Mouse (Mus musculus) cerebral cortex, adult 2 months (tissue): ENCODE results near the gene Cry2.

ENCODE experiments used
- WGBS: fragments of 180-500 bp; shearing (Covaris S2); methylation state at CpG from one replicate; pipeline ENCODE4 v1.1.7; 2018; 5-methylcytosine and 5-hydroxymethylcytosine counted together

The Cry2 gene

DNA sequence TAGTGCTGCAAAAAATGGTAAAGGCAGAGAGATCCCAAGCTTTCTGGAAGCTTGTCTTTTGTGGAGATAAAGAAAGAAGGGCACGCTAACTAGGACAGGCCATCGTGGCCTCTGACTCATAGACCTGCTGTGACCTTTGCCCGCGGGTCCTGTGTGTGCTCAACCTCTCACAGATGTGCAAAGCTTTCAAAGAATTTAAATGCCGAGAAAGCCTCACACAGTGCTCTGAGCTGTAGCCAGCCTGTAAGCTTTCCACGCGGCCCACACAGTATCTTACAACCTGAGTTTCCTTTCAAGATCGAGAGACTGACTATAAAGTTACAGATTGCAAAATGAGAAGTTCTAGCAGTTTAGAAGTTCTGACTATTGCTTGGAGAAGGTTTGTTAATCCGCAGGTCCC lies 12.0 kb upstream of the Cry2 start:
- 48% methylated on average over 9 of the region's 9 CpGs for WGBS

DNA sequence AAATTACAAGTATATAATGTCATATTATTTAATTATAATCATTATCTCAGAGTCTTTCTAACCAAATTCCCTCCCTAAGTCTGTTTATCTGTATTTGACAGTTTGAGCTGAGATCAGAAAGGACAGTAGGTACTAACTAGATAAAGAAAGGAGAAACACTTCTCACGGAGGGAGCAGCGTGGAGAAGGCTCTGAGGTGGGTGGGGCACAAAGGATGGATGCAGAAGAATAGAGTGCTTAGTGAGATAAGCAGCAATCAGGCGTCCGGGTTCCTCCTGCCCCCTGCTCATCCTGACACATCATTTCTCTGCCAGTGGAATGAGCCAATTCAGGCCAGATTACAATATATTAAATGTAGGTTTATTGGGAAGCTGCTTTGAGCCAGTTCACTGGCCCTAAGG lies 10.5 kb upstream of the Cry2 start:
- 51% methylated on average over 4 of the region's 4 CpGs for WGBS

DNA sequence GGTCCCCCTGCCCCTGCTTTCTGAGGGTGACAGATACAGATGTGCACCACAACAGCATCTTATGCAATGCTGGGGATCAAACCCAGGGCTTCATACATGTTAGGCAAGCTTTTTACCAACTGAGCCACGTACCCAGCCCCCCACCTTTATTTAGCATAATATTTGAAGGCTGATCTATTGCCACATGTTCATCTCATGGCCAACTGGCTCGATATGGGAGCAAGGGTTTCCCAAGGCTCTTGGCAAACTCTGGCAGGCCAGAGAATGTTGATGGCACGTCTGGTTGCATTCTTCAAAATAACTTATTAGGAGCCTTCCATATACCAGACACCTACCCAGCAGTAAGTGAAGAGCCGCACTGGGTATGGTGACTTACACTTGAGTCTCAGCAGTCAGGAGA lies 9.5 kb upstream of the Cry2 start:
- 85% methylated on average over 4 of the region's 4 CpGs for WGBS

DNA sequence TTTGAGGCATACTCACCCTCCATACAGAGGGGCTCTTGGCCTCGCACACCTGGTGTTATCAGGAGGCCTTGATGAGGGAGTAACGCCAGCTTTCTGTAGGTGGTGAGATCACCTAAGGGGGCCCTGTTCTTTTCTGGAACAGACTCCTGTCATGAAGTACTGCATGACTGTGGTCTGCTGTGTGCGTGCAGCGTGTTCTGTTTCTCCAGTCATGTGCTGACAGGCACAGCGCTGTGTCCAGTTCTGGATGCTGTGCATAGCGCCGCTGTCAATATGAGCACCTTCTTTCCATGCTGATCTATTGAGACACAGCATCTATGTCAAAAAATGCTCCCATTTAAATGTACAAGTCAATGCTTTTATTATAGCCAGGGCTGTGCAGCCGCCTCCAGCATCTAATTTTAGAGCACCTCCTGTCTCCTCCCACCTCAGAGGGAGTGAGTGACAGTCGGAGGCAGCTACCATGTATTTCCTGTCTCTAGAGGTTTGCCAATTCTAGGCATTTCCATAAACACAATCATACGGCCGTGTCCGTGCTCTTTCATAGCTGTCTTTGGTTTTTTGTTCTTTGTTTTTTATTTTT lies 8.7 kb upstream of the Cry2 start:
- WGBS = 41% methylated on average over 12 of the region's 12 CpGs

DNA sequence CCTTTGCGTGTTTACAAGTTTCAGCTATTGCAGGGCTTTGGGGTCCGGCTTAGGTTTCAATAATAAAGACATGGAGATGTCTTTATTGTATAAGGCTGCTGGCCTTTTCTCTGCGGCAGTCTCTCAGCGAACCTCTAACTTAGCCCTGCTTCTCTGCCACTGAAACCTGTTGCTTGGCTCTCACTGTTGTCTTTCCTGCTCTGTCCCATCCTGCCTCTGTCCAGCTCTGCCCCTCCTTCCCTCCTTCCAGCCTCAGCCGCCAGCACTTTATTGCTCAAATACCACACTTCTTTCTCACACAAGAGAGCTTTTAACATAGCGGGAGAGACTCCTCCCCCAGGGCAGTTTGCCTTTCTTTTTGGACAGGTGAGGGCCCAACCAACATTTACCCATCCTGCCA lies 6.6 kb upstream of the Cry2 start:
- WGBS = 77% methylated on average over 6 of the region's 6 CpGs

DNA sequence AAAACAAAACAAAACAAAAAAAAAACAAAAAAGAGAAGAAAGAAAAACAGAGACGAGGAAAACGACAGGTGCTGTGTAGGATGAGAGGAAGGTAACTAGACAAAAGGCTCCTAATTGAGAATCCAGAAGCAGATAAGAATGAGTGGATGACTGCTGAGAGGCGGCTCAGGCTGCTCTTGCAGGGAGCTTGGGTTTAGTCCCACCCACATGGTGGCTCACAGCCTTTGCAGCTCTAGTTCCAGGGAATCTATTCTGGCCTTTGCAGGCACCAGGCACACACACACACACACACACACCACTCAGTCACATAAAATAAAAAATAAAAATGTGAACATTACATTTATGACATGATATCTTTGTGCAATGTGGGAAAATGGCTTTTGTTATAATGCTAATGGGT lies 4.7 kb upstream of the Cry2 start:
- WGBS = 44% methylated on average over 3 of the region's 3 CpGs

DNA sequence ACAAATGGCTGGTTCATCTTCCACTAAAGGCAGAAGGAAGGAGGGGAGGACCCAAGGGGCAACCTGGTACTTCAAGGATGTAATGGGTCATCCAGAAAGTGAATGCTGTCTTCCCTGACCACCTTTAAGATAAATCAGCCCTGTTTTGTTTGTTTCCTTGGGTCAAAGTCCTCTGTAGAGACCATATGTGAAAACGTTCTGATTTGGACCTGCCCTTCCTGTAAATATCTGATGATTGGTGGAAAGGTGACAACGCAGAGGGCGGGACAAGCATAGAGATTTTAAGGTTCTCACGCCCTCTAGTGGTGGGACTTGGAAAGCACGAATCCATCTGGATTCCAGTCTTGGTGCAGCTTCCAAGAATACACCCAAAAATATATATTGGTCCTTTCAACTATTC lies 4.0 kb upstream of the Cry2 start:
- 1% methylated on average over 5 of the region's 5 CpGs for WGBS

DNA sequence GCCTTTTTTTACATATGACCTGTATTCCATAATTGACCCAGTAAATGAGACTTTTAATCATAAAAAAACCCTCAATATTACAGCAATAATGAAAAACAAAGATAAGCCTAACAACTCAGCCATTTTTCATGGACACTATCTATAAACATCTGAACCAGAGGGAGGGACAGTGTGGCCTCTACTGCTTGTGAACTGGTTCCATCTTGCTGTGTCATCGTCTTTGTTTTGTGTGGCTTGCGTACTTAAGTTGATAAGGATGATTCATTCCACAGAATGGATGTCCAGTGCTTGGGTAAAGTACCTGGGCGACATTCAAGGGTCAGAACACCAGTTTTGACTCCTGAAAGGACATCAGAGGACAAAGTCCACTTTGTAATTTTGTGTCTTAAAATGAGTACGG lies 3.5 kb upstream of the Cry2 start:
- 62% methylated on average over 4 of the region's 4 CpGs for WGBS

DNA sequence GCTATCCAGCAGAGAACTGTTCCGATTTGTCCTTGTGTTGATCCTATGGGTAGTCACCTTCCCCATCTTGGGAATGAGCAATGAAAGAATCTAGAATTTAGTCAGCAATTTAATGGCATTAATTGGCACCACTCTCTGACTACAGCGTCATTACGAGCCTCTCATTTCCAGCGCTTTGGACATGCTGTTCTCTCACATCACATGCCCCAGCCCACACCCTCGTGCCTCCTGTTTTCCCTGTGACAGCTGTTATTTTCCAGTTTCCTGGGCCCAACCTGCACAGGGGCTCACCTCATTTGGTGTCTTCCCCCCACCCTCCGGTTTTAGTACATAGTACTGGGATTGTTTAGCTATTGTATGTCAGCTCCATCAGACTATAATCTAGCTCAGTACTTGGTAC lies 1.2 kb upstream of the Cry2 start:
- WGBS = 26% methylated on average over 6 of the region's 6 CpGs

DNA sequence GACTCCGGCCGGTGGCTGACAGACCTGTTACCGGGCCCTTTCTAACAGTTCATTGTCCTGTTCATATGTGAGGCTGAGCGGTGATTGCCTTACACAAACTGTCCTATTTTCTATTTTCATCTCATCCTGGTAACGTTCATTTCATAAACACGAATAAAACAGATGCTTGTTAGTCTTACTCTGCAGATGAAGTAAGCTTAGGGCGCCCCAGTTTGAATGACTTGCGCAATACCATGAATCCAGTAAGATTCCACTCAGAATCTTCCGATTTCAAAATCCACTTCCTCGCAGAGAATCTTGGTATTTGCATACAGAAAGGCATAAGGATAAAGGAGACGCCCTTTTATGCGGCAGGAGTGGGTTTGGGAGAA lies 517 bp upstream of the Cry2 start:
- 1% methylated on average over 12 of the region's 12 CpGs for WGBS

DNA sequence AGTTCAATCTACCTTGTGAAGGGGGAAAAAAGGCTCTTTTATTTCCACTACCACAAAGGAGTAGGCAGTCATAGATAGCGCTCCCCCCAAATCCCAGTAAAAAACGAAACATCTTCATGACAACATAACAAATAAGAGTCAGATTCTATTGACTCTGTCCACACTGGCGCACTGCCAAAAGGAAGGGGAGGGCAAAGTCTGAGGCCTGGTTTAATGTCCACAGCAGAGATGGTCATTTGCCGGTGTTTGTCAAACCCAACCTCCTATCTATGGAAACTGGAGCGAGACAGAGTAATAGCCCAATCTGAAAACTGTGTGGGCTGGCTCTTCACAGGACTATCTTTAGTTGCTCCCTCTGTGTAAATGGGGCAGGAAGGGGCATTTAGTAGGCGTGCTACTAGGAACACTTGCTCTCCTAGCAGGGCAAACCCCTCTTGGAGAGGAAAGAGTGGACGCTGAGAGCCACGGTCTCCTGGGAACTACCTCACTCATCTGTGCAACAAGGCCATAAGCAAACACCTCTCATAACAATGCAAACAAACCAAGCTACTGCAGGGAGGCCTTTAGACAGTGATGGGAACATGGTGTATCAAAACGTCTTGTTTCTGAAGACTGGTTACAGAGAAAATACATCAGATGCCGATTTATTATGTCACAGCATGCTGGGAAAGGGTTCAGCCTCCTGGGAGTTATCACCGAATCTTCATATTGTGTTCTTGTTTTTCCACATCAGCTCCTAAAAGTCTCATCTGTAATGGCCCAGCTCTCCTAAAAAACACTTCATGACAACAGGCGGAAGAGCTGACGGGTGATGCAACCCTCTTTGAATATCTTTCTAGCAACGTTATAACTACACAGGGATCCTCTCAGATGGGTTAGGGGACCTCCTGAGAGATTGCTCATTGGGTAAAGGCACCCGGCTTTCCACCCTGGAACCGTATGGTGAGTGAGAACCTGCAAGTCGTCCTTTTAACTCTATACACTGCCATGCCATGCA lies 1.2 kb downstream of the Cry2 start:
- 14% methylated on average over 17 of the region's 17 CpGs for WGBS

DNA sequence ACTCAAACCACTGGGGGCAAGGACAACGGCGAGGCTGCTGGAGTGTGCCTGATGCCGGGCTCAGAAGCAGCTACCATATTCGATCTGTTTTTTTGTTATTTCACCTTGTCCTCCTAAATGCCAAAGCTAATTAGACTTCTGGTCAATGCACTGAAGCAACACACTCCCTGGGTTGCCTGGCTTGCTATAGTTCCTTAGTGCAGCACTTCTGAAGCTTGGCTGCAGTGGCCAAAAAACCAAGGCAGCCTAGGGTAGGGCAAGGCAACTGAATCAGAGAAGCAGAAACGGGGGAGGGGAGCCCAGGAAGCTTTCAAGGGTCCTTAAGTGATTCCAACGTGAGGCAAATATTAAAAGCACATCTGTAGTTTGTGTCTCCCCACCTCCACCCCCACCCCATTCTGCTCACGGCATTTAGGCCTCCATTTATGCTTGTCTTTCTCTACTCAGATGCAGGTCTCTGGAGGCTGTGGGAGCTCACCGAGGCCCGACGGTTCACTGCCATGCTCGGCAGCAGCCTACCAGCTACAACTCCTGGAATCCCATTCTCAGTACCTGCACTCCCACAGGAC lies 2.1 kb downstream of the Cry2 start:
- 15% methylated on average over 11 of the region's 11 CpGs for WGBS

DNA sequence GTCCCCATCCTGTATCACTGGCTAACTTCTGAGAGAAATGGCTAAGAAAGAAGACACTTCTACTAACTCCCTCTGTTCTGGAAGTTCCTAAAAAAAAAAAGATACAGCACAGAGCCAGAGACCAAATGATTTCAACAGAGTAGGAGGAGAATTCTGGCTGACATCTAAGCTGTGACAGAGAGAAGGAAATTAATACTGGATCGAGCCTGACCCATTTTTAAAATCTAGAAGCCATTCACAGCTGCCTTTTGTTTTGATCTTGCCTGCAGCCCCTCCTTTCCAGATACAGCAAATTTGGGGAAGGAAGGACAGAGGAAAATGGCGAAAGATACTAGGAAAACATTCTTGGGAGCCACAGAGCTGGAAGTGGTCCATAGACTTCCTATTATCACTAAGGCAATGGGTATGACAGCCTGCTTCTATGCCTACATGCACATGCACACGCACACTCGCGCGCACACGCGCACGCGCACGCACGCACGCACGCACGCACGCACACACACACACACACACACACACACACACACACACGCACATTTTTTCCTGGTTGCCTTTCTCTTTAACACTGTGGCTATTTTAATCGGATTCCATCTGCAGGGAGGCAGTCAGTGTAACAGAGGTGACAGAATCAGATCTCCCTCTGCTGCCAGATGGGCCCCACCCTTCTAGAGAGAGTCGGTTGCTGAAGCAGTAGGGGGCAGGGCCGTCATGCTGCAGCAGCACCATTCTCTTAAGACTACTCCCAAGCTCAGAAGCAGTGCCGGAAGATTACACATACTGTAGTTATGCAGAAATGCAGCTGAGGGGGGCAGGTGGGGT lies 2.9 kb downstream of the Cry2 start:
- WGBS = 25% methylated on average over 21 of the region's 21 CpGs

DNA sequence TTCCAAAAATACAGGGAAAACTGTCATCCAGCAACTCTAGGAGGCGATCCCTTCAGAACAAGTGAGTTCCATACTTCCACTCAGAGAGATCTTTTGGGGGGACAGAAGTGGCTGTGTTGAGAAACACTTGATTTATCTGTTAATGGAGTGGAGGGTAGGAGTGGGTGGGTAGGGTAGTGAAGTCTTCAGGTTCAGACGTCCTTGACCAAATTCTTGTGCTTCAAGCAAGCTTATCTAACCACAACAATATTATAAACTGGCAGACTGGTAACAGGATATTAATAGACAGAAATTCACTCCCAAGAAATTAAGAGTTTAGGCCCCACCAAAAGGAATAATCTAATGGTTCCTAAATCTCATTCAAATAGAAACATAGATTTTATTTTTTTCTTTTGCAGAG lies 3.8 kb downstream of the Cry2 start:
- 37% methylated on average over 2 of the region's 2 CpGs for WGBS

DNA sequence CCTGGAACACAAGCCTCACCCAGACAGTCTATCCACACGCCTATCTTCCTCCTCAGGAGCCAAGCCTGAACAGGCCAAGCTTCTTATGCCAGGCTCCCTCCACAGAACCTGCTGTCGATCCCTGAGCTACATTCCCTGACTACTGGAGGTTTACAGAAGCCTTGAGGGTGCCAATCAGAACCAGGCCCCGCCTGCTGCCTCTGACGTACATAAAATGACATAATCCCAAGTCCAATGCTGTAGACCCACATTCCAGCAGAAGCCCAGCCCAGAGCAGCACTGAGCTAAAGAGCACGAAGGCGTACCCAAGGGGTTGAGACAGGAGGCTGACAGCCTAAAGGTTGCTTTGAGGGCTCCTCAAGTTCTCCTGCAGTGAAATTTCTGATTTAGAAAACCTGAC lies 6.0 kb downstream of the Cry2 start:
- 21% methylated on average over 6 of the region's 6 CpGs for WGBS

DNA sequence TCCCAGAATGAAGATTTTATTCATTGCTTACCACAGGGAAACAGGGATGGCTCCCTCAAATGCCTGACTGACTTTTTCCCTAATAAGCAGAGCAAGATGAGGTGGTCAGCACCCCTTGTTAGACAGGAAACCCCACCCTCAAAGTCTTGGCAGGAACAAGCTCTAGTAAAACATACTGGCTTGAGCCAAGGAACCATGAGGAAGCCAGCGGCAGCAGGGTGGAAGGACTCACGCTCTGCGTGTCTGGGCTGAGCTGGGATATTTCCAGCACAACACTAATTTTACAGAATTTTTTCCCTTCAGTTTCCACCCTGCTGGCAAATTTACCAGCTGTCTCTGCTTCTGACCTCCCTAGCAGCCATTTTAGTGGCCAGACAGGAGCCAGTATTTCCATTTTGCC lies 7.4 kb downstream of the Cry2 start:
- WGBS = 16% methylated on average over 3 of the region's 3 CpGs

DNA sequence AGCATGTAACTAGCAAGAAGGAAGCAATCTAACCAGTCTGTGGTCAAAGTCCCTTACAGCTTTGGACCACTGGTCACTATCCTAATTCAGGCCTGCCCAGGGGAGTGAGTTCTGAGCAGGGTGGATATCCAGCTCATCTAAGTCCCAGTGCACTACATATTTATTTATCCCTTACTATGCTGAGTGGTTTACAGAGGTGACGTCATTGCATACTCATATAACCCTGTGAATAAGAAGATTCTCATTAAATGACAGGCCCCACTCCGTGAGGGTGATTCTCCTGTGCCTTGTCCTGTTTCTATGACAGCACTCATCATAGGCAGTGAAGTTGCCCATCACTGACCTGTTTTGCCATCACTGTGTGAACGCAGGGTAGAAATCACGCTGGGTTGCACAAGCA lies 8.5 kb downstream of the Cry2 start:
- 51% methylated on average over 4 of the region's 4 CpGs for WGBS

DNA sequence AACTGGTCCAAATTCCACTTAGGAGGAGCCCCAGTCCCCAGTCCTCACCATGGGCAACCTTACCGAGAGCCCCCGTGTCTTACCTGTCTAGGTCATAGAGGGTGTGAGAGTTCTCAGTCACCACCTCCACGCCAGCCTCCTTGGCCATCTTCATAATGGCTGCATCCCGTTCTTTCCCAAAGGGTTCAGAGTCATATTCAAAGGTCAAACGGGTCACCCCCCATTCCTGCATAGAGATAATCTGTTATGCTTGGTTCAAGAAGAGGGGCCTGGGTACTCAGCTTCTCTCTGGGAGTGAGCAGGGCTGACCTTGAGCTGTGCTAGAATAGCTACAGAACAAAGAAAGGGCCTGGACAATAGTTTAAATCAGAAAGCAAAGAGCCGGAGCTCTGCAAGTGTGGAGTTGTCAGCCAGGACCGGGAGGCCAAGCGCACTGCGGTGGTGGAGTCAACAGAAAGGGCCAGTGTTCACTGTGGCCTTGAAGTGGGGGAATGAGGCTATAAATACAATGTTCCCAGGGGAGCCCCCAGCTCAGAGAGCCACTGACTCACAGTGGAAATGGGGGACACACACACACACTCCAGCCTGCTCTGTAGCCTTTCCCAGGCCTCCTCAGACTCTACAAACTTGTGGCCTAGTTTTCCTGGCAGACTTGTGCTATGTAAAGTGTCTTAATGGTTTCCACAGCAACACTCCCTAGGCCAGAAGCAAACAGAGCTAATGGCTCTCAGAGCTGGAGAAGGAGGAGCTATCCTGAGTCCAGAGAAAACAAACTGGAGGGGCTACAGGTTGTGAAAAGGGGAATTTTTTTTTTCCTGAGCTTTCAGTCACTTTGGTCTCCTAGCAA lies 9.2 kb downstream of the Cry2 start:
- WGBS = 46% methylated on average over 9 of the region's 9 CpGs

DNA sequence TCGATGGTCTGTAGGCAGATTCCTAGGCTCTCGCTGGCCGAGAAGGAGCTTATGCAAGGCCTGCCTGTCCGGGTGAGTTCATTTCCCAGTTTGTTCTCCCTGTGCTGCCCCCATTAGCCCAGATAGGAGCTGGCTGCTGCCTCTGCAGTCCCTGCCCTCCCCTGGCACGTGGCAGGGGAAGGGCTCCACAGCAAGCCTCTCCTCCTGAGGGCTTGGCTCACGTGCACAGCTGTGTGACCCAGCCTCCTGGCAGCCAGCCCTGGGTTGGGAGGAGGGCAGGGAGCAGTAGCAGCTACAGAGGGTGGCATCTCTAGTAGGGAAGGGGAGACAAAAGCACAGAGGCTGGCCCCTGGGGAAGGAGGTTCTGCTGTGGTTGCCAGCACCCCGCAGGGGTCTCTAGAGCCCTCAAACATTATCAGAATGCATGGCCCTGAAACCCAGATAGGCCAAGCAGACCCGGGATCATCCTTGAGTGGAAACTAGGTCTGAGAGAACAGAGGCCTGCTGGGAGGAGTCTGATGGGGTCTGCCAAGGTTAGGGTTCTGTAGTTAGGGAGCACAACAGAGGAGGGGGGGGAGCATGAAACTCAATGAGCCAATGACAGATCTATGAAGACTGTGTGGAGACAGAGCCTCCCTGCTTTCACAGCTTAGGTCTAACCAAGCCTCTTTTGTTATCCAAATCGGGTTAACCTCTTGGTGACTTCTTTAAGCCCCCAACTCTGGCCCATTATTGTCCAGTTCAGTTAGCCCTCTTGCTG lies 10.0 kb downstream of the Cry2 start:
- whole genome bisulfite sequencing = 26% methylated on average over 9 of the region's 9 CpGs

DNA sequence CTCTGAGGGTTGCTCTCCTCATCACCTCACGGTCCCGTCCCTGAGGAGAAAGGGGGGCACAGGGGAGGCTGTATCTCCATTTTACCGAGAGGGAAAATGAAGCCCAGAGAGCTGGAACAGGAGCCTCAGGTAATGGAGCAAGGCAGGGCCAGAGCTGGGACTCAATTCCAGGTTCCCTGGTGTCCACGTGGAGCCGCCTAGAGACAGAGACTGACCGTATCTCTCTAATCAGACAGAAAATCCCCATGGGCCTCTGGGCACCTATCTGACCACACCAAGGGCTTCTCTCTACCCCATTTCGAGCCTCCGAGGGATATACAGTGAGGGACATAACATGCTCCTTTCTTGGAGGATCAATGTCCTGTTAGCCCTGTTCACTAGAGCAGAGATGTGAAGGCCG lies 10.7 kb downstream of the Cry2 start:
- 78% methylated on average over 9 of the region's 9 CpGs for WGBS
